Mouse (Mus musculus): ENCODE results near the gene Mkks. TPM values are rescaled to one million over a fixed set of nuclear protein-coding genes. Genes with fewer than 3 reads are reported as not detected.

The Mkks gene
- polyA plus RNA-seq, 1 experiment from 2014 or later: 13.2 TPM

DNA sequence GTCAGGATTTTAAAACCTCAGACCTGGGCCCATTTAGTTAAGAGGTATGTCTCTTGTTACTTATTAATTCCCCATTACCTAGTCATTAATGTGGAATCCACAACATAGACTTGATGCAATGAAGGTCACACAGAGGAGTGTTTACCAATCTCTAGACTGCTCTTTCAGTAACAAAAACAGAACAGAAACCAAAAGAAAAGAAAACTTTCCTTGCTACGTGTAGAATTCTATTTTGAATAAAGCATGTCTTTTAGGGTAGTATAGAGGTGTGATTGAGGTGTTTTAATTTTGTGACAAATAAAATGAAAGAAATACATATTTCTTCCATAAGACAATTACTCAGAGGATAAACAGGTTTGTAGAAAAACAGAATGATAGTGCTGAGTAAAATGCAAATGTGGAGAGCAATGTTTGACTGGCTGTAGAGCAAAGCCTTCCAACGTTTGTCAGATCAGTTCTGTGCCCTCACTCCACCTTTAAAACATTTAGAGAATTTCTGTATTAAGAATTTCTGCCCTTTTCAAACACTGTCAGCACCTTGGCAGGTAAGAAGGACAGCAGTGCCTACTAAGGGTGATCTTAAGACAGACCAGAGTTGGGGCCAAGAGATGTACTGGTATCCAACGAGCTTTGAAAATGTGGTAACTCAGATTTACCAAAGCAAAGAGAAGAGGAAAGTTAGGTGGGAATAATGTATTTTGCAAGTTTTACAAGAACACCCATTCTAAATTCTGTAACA, 57.0 kb downstream of the Mkks start:
- Histone ChIP-seq H3K4me2 (no peak overlapping the region), H3K9me3 (no peaks in the 10 kb centered on the region), H3K4me3 (no peak overlapping the region), H3K27me3 (no peaks in the 10 kb centered on the region), H3K27ac (no peak overlapping the region), H3K9ac (no peak overlapping the region), H3K36me3 (no peaks in the 10 kb centered on the region), H3K4me1 (no peaks in the 10 kb centered on the region)
- WGBS: 83% methylated on average over 3 of the region's 3 CpGs
- no peak for ATAC-seq (ENCODE audit: insufficient number of reproducible peaks, insufficient read depth, low FRiP score, low TSS enrichment, low read depth)

DNA sequence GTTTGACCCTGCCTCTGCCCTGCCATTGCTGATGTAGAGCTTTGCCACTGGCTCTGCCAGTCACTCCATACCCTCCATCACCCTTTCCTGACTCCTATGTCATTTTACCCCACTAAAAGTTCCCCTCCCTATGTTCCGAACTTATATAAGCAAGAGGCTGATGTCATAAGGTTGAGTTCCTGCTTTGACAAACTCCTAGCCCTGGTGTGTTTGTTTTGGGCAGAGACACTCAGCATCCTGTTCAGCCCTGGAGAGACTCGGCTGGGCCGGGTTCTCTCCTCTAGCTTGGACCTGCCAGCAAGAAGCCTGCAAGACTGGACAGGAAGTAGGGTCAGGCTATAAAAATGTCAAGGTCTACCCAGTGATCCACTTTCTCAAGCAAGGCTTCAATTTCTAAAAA, 58.3 kb downstream of the Mkks start:
- Histone ChIP-seq H3K27ac (no peak overlapping the region), H3K27me3 (no peaks in the 10 kb centered on the region), H3K36me3 (no peaks in the 10 kb centered on the region), H3K4me1 (no peaks in the 10 kb centered on the region), H3K9ac (no peak overlapping the region), H3K4me3 (no peak overlapping the region), H3K9me3 (no peaks in the 10 kb centered on the region), H3K4me2 (no peak overlapping the region)
- no peak for ATAC-seq (ENCODE audit: insufficient number of reproducible peaks, insufficient read depth, low FRiP score, low TSS enrichment, low read depth)
- WGBS: 57% methylated on average over 3 of the region's 3 CpGs

DNA sequence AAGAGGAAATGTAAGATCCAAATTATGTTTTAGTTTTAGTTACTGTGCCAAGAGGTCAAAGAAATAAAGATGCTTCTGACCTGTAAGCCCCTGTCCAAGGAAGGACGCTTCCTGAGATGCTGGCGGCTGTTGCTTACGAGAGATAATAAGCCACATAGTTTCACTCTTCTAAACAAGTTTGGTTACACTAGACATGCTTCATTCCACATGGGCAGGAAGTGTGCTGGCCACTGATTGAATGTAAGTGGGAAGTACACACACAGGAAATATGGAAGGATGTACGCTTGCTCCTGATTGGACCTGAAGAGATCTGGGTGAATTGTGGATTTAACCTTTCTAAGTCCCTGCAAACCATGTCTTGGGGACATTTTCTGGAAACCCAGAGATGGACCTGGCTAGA, 63.6 kb downstream of the Mkks start:
- Histone ChIP-seq H3K27ac (no peak overlapping the region), H3K4me1 (no peaks in the 10 kb centered on the region), H3K9me3 (no peaks in the 10 kb centered on the region), H3K4me3 (no peak overlapping the region), H3K4me2 (no peak overlapping the region), H3K36me3 (no peaks in the 10 kb centered on the region), H3K9ac (no peak overlapping the region), H3K27me3 (no peaks in the 10 kb centered on the region)
- 72% methylated on average over 4 of the region's 4 CpGs for WGBS
- ATAC-seq (ENCODE audit: insufficient number of reproducible peaks, insufficient read depth, low FRiP score, low TSS enrichment, low read depth): no peak

Other genes with a start within 250 kb of the Mkks start
- 4.4 and 6.4 TPM in 2 replicates for gene Snap25, start 177.9 kb downstream of the Mkks start, polyA plus RNA-seq (2015; fragmentation: Nextera tagmentation; extraction: Ambion mirVana)
- gene AL731706.2, start 5.7 kb downstream of the Mkks start, polyA plus RNA-seq (2015; fragmentation: Nextera tagmentation; extraction: Ambion mirVana): 30.9 and 40.3 TPM in 2 replicates
- gene Slx4ip, start 171 bp downstream of the Mkks start, polyA plus RNA-seq (2015; fragmentation: Nextera tagmentation; extraction: Ambion mirVana): 8.2 and 8.8 TPM in 2 replicates
- gene AL731706.1, start within 50 bp of the Mkks start, polyA plus RNA-seq (2015; fragmentation: Nextera tagmentation; extraction: Ambion mirVana): 32.8 and 37.4 TPM in 2 replicates
- 27.8 and 32.5 TPM in 2 replicates for gene Jag1, start 225.3 kb upstream of the Mkks start, polyA plus RNA-seq (2015; fragmentation: Nextera tagmentation; extraction: Ambion mirVana)

Data from embryonic facial prominence, embryonic 13.5 days (tissue).